Mouse (Mus musculus) right cerebral cortex, adult 2 months (tissue): Measurements from ENCODE around the gene Trpm8.

ENCODE experiments used
- DNase-seq, 2 experiments: peaks; one replicate each; pipeline ENCODE4 v3.0.0; 2021 to 2022; ENCODE audit warnings: low spot score in 2 of 2

Trpm8 gene

GRCm38 (mm10) chr1:88284946-88285320, 7.5 kb downstream of the Trpm8 start:
- DNase-seq = no peak

- DNase-seq = no peak
Observed at GRCm38 (mm10) chr1:88285652-88286051, 8.2 kb downstream of the Trpm8 start.

- no peak for DNase-seq
Observed at GRCm38 (mm10) chr1:88286136-88286845, 8.8 kb downstream of the Trpm8 start.

GRCm38 (mm10) chr1:88286887-88287696, 9.6 kb downstream of the Trpm8 start:
- no peak for DNase-seq

- peak in 1 of 2 experiments; percentile 71 for DNase-seq
Observed at GRCm38 (mm10) chr1:88287697-88287980, 10.2 kb downstream of the Trpm8 start.

- DNase-seq = no peak
Observed at GRCm38 (mm10) chr1:88288056-88288788, 10.8 kb downstream of the Trpm8 start.

GRCm38 (mm10) chr1:88288789-88289127, 11.3 kb downstream of the Trpm8 start:
- DNase-seq = no peak

- DNase-seq = no peak
Observed at GRCm38 (mm10) chr1:88289152-88289551, 11.7 kb downstream of the Trpm8 start.

- no peak for DNase-seq
Observed at GRCm38 (mm10) chr1:88289917-88290316, 12.5 kb downstream of the Trpm8 start.

- no peak for DNase-seq
Observed at GRCm38 (mm10) chr1:88290511-88290910, 13.1 kb downstream of the Trpm8 start.

- no peak for DNase-seq
Observed at GRCm38 (mm10) chr1:88291409-88292005, 14.0 kb downstream of the Trpm8 start.

GRCm38 (mm10) chr1:88292057-88292456, 14.6 kb downstream of the Trpm8 start:
- DNase-seq = no peak

GRCm38 (mm10) chr1:88294650-88295049, 17.2 kb downstream of the Trpm8 start:
- DNase-seq = no peak

GRCm38 (mm10) chr1:88296171-88296920, 18.9 kb downstream of the Trpm8 start:
- DNase-seq = no peak

GRCm38 (mm10) chr1:88297480-88298258, 20.2 kb downstream of the Trpm8 start:
- DNase-seq = no peak

- no peak for DNase-seq
Observed at GRCm38 (mm10) chr1:88298686-88299528, 21.4 kb downstream of the Trpm8 start.

- no peak for DNase-seq
Observed at GRCm38 (mm10) chr1:88299529-88299945, 22.1 kb downstream of the Trpm8 start.

GRCm38 (mm10) chr1:88300301-88301050, 23.0 kb downstream of the Trpm8 start:
- DNase-seq = no peak
